Mouse (Mus musculus) stomach, postnatal 0 days (tissue): ENCODE data around the gene Ddb1.

Experiments used
- CTCF ChIP-seq: IDR thresholded peaks from 2 replicates; pipeline ENCODE4 v1.5.1; 2016; ENCODE audit warnings: antibody characterized with exemption, low read depth, mild to moderate bottlenecking, moderate library complexity
- EP300 ChIP-seq: optimal IDR thresholded peaks from 2 replicates; pipeline ENCODE3; 2016; ENCODE audit warnings: antibody characterized with exemption

GRCm38 (mm10) chr19:10634106-10634871 lies 29.2 kb downstream of the Ddb1 start, which contains the start of gene Vwce:
- TF ChIP-seq CTCF (peak; percentile 60), EP300 (no peak)
